Mouse (Mus musculus) hindbrain, embryonic 10.5 days (tissue): ENCODE measurements at regions not wholly inside any gene's neighbourhood (a gene's known extent, or its start where the extent isn't known, plus 50 kb on each side); places are given as distances from the start of the nearest gene placed in this dataset.
"Not testable (repeated sequence)": the region's sequence is repeated elsewhere in the genome, so short reads cannot be mapped to it uniquely, and the experiment has no call there.

ENCODE experiments used
- DNase-seq: peaks from one replicate; pipeline ENCODE4 v3.0.0-alpha.2; 2017; ENCODE audit warnings: low spot score
- H3K27ac ChIP-seq: fragments of 300-500 bp; sonication (generic); 2 replicates; pipeline ENCODE4 v1.5.1; 2016; ENCODE audit warnings: mild to moderate bottlenecking, moderate library complexity
- H3K27me3 ChIP-seq: fragments of 300-500 bp; sonication (generic); 2 replicates; pipeline ENCODE4 v1.6.1; 2016; ENCODE audit warnings: mild to moderate bottlenecking; ENCODE audit not compliant: poor library complexity, insufficient read depth, severe bottlenecking
- H3K36me3 ChIP-seq: fragments of 300-500 bp; sonication (generic); 2 replicates; pipeline ENCODE4 v1.6.1; 2016; ENCODE audit warnings: mild to moderate bottlenecking, moderate library complexity
- H3K4me1 ChIP-seq: fragments of 300-500 bp; sonication (generic); replicated peaks from 2 replicates; pipeline ENCODE4 v1.6.1; 2016; ENCODE audit warnings: mild to moderate bottlenecking
- H3K4me3 ChIP-seq: fragments of 300-500 bp; sonication (generic); 2 replicates; pipeline ENCODE4 v1.5.1; 2016; ENCODE audit warnings: mild to moderate bottlenecking, moderate library complexity
- H3K9me3 ChIP-seq: fragments of 300-500 bp; sonication (generic); 2 replicates; pipeline ENCODE4 v1.6.1; 2016; ENCODE audit warnings: mild to moderate bottlenecking, moderate library complexity
- WGBS: fragments of 180-500 bp; shearing (Covaris S2); methylation state at CpG from one replicate; pipeline ENCODE4 v1.1.7; 2016; 5-methylcytosine and 5-hydroxymethylcytosine counted together

GRCm38 (mm10) chr3:15053968-15054367 is 167.9 kb downstream of the Car2 start:
- 89% methylated on average over 3 of the region's 3 CpGs for WGBS
- no peak for DNase-seq
- H3K4me1 ChIP-seq: no peaks in the 10 kb centered on the region
- H3K36me3 ChIP-seq: no peaks in the 10 kb centered on the region
- H3K27ac ChIP-seq: no peak overlapping the region
- H3K4me3 ChIP-seq: no peak overlapping the region
- peaks cover 14% of the 10 kb centered on the region; the same call in 1 of the 2 replicates for H3K9me3 ChIP-seq
- no peaks in the 10 kb centered on the region for H3K27me3 ChIP-seq

DNA sequence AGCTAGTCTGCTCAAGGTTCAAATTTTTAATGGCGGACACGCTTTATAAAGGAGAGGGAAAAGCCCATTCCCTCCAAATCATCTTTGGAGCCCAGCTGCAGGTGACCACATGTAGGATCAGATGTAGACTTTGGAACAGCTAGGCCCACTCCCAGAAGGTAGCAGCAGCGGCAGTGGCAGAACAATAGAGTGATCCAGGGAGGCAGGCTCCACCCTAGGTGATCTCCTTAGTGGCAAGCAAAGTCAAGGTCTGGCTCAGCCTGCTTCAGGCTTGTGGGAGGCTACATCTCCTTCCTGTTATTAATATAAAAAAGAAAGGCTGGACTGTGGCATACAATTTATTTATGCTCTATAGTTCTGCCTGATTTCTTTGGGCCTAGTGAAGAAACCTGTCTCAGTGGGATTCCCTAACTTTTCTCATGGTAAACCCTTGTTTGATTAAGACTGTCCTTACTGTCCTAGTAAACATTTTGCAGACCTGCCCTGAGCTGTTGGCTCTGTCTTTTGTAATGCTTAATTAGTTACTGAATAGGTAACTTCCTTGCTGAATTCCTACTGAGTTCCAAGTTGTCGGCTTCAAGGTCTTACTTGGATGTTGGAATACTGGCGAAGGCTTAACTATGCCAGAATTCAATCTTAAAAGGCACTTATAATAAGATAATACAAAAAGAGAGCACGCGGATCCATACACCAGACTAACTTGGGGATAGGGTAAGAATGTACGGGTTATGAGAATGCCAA is 169.6 kb downstream of the Car2 start:
- H3K36me3 ChIP-seq, H3K27me3 ChIP-seq, H3K4me1 ChIP-seq, H3K27ac ChIP-seq, DNase-seq, H3K4me3 ChIP-seq: not testable (repeated sequence)
- peaks cover 14% of the 10 kb centered on the region; the same call in 1 of the 2 replicates for H3K9me3 ChIP-seq
- WGBS: 90% methylated on average over 8 of the region's 8 CpGs

- H3K36me3 ChIP-seq, H3K4me1 ChIP-seq, H3K4me3 ChIP-seq, DNase-seq, H3K27ac ChIP-seq, H3K27me3 ChIP-seq: not testable (repeated sequence)
- H3K9me3 ChIP-seq: peaks cover 14% of the 10 kb centered on the region; the same call in 1 of the 2 replicates
- WGBS: 86% methylated on average over 5 of the region's 5 CpGs
These were observed 170.9 kb downstream of the Car2 start for GRCm38 (mm10) chr3:15056788-15057585.

GRCm38 (mm10) chr3:15065681-15066080 is 179.6 kb downstream of the Car2 start:
- H3K4me3 ChIP-seq: no peak overlapping the region
- DNase-seq: no peak
- no peak overlapping the region for H3K27ac ChIP-seq
- no peaks in the 10 kb centered on the region for H3K36me3 ChIP-seq
- H3K9me3 ChIP-seq: no peaks in the 10 kb centered on the region
- H3K27me3 ChIP-seq: no peaks in the 10 kb centered on the region
- 87% methylated on average over 3 of the region's 3 CpGs for WGBS
- no peaks in the 10 kb centered on the region for H3K4me1 ChIP-seq

GRCm38 (mm10) chr3:15068256-15068655 is 182.2 kb downstream of the Car2 start:
- Histone ChIP-seq H3K27ac (no peak overlapping the region), H3K27me3 (no peaks in the 10 kb centered on the region), H3K4me3 (no peak overlapping the region), H3K9me3 (no peaks in the 10 kb centered on the region), H3K4me1 (no peaks in the 10 kb centered on the region), H3K36me3 (no peaks in the 10 kb centered on the region)
- DNase-seq: no peak
- WGBS: 79% methylated on average over 3 of the region's 3 CpGs

DNA sequence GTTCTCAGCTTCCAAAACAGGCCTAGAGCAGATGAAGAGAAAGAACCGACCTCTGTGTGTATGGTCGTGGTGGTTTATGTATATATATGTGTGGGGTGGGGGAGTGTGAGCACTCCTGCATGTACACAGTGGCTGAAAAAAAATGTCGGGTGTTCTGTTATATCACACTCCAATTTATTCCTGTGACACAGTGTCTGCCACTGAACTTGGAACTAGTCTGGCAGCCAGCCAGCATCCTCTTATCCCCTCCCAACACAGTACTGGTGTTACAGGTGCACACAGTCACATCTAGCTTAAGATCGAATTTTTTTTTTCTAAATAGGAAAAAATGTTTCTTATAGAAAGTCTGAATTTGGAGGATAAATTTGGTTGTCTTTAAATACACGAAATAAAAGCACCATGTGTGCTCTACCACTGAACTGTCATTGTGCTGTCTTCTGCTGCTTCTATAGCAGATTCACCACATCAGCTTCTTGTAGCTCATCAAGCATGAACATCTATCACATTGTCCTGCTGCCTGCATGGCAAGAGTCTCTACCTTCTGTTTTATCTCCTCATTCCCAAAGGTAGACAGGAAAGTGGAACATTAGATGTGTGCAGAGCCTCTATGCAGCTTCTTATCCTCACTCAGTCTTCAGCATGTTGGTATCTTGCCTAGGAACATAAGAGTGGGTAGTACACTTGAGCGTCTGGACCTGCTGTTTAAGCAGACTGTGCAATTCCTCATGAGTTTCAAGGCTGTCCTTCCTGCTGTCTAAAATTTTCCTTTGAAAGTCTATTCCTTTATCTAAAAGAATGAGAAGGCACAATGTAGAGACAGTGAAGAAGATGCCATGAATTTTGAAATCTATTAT is 185.2 kb downstream of the Car2 start:
- H3K27ac ChIP-seq: no peak overlapping the region
- H3K36me3 ChIP-seq: no peaks in the 10 kb centered on the region
- no peaks in the 10 kb centered on the region for H3K27me3 ChIP-seq
- WGBS: 85% methylated on average over 6 of the region's 6 CpGs
- no peak overlapping the region for H3K4me3 ChIP-seq
- H3K4me1 ChIP-seq: no peaks in the 10 kb centered on the region
- H3K9me3 ChIP-seq: no peaks in the 10 kb centered on the region
- no peak for DNase-seq

- Histone ChIP-seq H3K36me3 (no peaks in the 10 kb centered on the region), H3K27me3 (no peaks in the 10 kb centered on the region), H3K27ac (no peak overlapping the region), H3K4me3 (no peak overlapping the region), H3K4me1 (no peaks in the 10 kb centered on the region), H3K9me3 (no peaks in the 10 kb centered on the region)
- no peak for DNase-seq
- 93% methylated on average over 2 of the region's 2 CpGs for WGBS
These were observed 187.3 kb downstream of the Car2 start for GRCm38 (mm10) chr3:15073405-15073804.

GRCm38 (mm10) chr3:15073847-15074246 is 187.8 kb downstream of the Car2 start:
- Histone ChIP-seq H3K9me3 (no peaks in the 10 kb centered on the region), H3K27ac (no peak overlapping the region)
- WGBS: 68% methylated on average over 1 of the region's 1 CpGs

GRCm38 (mm10) chr3:15074949-15075348 is 188.9 kb downstream of the Car2 start:
- Histone ChIP-seq H3K4me3 (no peak overlapping the region), H3K27me3 (no peaks in the 10 kb centered on the region), H3K4me1 (no peaks in the 10 kb centered on the region), H3K9me3 (no peaks in the 10 kb centered on the region), H3K27ac (no peak overlapping the region), H3K36me3 (no peaks in the 10 kb centered on the region)
- DNase-seq: no peak

More at GRCm38 (mm10) chr3:15073847-15074246, 187.8 kb downstream of the Car2 start:
- Histone ChIP-seq H3K4me1 (no peaks in the 10 kb centered on the region), H3K36me3 (no peaks in the 10 kb centered on the region), H3K27me3 (no peaks in the 10 kb centered on the region), H3K4me3 (no peak overlapping the region)
- DNase-seq: no peak

DNA sequence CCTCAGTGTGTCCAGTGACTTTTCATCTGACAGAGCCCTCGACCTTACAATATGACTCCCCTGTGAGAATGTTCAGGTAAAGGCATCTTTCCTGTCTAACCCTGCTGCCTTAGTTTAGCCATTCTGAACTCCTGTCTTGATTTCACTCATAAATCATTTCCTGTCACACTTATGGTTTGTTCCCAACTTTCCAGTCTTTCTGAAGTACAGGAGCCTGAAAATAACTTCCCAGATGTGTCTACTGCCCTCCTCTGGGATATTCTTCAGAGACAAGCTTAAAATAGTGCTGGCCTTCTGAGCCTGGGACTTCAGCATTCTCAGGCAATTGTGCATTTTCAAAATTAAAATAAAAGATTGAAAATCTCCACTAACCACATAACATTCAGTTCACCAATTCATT is 204.1 kb downstream of the Car2 start:
- Histone ChIP-seq H3K36me3 (no peaks in the 10 kb centered on the region), H3K27ac (no peak overlapping the region), H3K27me3 (no peaks in the 10 kb centered on the region), H3K4me1 (no peaks in the 10 kb centered on the region), H3K9me3 (no peaks in the 10 kb centered on the region), H3K4me3 (no peak overlapping the region)
- WGBS: 68% methylated on average over 1 of the region's 1 CpGs
- DNase-seq: no peak

- no peak for DNase-seq
- WGBS: 76% methylated on average over 6 of the region's 6 CpGs
These were observed 212.2 kb downstream of the Car2 start for GRCm38 (mm10) chr3:15098206-15098817.

GRCm38 (mm10) chr3:15098981-15099380 is 212.9 kb downstream of the Car2 start:
- no peak for DNase-seq
- Histone ChIP-seq H3K9me3 (no peaks in the 10 kb centered on the region), H3K36me3 (no peaks in the 10 kb centered on the region), H3K4me3 (no peak overlapping the region), H3K4me1 (no peaks in the 10 kb centered on the region), H3K27ac (no peak overlapping the region), H3K27me3 (no peaks in the 10 kb centered on the region)

More at GRCm38 (mm10) chr3:15098206-15098817, 212.2 kb downstream of the Car2 start:
- Histone ChIP-seq H3K27ac (no peak overlapping the region), H3K27me3 (no peaks in the 10 kb centered on the region), H3K9me3 (no peaks in the 10 kb centered on the region), H3K4me3 (no peak overlapping the region), H3K4me1 (no peaks in the 10 kb centered on the region), H3K36me3 (no peaks in the 10 kb centered on the region)
